Mouse (Mus musculus): ENCODE data around the gene Mtx1. TPM values are rescaled to one million over a fixed set of nuclear protein-coding genes. Genes with fewer than 3 reads are reported as not detected.

Mtx1 gene
- polyA plus RNA-seq (2015; fragmentation: Nextera tagmentation; extraction: Ambion mirVana): 159 and 171 TPM in 2 replicates

DNA sequence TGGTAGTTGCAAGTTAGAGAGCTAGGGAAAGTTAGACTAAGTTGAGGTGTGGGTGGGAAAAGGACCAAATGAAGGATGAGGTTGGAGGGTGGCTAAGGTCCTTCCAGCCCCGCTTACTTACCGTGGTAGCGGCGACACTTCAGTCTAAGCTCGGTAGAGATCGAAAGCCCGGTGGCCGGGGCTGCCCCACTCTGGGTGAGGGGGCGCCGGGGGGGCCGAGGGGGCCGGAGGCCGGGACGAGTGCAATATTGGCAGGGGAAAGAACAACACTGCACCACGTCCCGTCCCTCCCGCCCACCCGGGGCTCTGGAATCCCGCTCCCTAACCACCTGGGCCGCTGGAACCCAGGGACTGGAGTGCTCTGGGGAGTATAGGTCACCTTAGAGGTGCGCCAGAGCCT, at the start of gene Mtx1:
Gene Mtx1, minus strand, starts transcription at position 189 of the 400 bp plus-strand sequence.
- Histone ChIP-seq H3K4me1 (peaks cover 50% of the 10 kb centered on the region), H3K4me3 (replicated peaks) (peak within 1 kb of the TSS; percentile 41), H3K9me3 (replicated peaks) (no peaks in the 10 kb centered on the region), H3K4me2 (peak within 1 kb of the TSS; percentile 67), H3K36me3 (no peaks in the 10 kb centered on the region), H3K27ac (replicated peaks) (peak within 1 kb of the TSS; percentile 80), H3K27me3 (replicated peaks) (no peaks in the 10 kb centered on the region), H3K9ac (replicated peaks) (peak within 1 kb of the TSS; percentile 48)
- whole genome bisulfite sequencing: 2% methylated on average over 21 of the region's 21 CpGs
- peak; percentile 16 for ATAC-seq (ENCODE audit: low FRiP score)

DNA sequence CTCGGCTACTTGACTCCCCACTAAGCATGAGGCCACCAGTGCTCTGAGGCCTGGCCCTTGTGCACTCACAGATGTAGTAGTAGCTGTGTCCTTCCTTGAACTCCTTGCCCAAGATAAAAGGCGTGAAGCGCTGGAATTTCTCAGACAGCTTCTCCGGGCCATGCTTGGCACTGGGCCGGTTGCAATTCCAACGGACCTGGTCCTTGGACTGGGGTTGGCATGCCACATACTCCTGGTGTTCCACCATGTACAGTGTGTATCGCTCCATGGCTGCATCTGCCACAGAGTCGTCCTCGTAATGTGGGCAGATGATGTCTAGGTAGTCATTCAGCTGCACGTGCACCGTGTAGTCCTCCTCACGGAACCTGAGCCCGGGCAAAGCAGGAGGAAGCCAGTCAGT, 49.2 kb upstream of the Mtx1 start:
- Histone ChIP-seq H3K4me1 (peaks cover 34% of the 10 kb centered on the region), H3K4me3 (replicated peaks) (no peak overlapping the region), H3K9ac (replicated peaks) (no peak overlapping the region), H3K27me3 (replicated peaks) (peaks cover 15% of the 10 kb centered on the region), H3K27ac (replicated peaks) (no peak overlapping the region), H3K4me2 (no peak overlapping the region), H3K9me3 (replicated peaks) (no peaks in the 10 kb centered on the region), H3K36me3 (no peaks in the 10 kb centered on the region)
- WGBS: 96% methylated on average over 13 of the region's 13 CpGs
- ATAC-seq (ENCODE audit: low FRiP score): no peak

DNA sequence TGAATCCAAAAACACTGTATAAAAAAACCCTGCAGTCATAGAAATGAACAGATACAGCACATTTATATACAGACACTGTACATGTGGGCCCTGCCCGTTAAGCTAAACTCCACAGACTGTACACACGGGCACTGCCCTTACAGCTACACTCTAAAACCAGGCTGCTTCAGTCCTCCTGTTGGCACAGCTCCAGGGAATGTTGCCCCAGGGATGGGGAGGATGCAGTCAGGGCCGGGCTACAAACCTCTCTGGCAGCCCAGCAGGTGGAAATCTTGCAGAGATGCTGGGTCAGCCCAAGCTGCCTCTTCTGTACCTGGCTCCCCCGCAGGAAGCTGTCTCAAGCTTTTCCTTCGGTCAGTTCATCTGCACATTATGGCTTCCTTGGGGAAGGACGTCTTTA, 44.9 kb upstream of the Mtx1 start:
- H3K4me1 ChIP-seq: peaks cover 45% of the 10 kb centered on the region
- no peaks in the 10 kb centered on the region for H3K9me3 ChIP-seq (replicated peaks)
- H3K4me2 ChIP-seq: no peak overlapping the region
- ATAC-seq (ENCODE audit: low FRiP score): no peak
- H3K27me3 ChIP-seq (replicated peaks): no peaks in the 10 kb centered on the region
- H3K9ac ChIP-seq (replicated peaks): no peak overlapping the region
- H3K27ac ChIP-seq (replicated peaks): no peak overlapping the region
- no peaks in the 10 kb centered on the region for H3K36me3 ChIP-seq
- WGBS: 60% methylated on average over 6 of the region's 6 CpGs
- H3K4me3 ChIP-seq (replicated peaks): no peak overlapping the region

DNA sequence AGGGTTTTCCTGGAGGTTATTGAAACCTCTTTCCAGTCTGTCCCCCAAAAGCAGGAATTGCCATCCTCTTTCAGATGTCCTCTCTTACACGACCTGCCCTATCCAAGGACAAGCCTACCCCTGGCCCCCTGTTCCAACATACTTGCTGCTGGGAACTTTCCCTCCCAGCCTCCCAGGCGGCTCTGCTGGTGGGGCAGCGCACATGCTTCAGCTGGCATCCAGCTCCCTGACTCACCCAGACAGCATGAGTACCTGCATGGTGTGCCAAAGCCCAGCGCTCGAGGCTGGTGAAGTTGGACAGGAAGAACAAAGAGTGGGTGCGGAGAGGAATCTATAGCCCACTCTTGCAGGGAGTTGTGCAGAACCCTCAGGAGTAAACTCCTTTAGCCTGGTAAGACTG, 44.0 kb upstream of the Mtx1 start:
- Histone ChIP-seq H3K9me3 (replicated peaks) (no peaks in the 10 kb centered on the region), H3K9ac (replicated peaks) (peak overlapping the region; percentile 61), H3K27ac (replicated peaks) (peak overlapping the region; percentile 81), H3K4me1 (peaks cover 49% of the 10 kb centered on the region), H3K27me3 (replicated peaks) (no peaks in the 10 kb centered on the region), H3K4me2 (peak overlapping the region; percentile 70), H3K36me3 (no peaks in the 10 kb centered on the region), H3K4me3 (replicated peaks) (peak overlapping the region; percentile 57)
- ATAC-seq (ENCODE audit: low FRiP score): no peak
- WGBS: 60% methylated on average over 6 of the region's 6 CpGs

DNA sequence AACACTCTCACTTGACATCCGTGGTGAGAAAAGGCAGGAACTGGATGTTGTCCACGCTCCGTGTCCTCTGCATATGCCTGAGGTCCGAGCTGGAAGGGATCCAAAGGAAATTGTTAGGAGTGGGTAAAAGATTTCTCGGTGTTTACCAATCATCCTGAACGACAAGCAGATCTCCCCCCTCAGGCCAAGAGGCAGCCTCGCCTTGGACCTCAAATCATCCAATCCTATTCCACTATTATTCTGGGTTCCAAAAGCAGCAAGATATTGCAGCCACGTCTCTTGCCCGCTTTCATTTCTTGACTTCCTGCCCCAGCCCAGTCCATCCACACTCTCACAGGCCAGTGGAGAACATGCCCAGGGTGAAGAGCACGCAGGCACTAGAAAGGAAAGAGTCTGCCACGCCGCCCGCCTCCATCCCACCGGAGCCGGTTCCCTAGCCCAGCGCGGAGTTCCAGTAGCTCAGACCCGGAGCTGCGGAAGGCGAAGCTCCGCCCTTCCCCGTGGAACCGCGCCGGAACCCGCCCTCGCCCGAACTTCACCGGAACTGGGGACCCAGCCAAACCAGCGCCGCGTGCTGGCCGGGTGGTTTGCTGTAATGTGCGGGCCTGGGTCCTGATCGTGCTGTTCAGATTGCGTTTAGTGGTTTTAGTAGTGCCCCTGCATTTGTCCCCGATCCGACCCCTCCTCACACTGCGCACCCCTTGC, 43.3 kb upstream of the Mtx1 start, which contains the start of gene Slc50a1:
Gene Slc50a1, minus strand, starts transcription at position 520 of the 705 bp plus-strand sequence.
- Histone ChIP-seq H3K4me2 (peak within 1 kb of the TSS; percentile 70), H3K9me3 (replicated peaks) (no peaks in the 10 kb centered on the region), H3K27ac (replicated peaks) (peak within 1 kb of the TSS; percentile 81), H3K36me3 (no peaks in the 10 kb centered on the region), H3K9ac (replicated peaks) (peak within 1 kb of the TSS; percentile 61), H3K4me1 (peaks cover 51% of the 10 kb centered on the region), H3K4me3 (replicated peaks) (peak within 1 kb of the TSS; percentile 57), H3K27me3 (replicated peaks) (no peaks in the 10 kb centered on the region)
- 3% methylated on average over 39 of the region's 39 CpGs for WGBS
- peak; percentile 61 for ATAC-seq (ENCODE audit: low FRiP score)

DNA sequence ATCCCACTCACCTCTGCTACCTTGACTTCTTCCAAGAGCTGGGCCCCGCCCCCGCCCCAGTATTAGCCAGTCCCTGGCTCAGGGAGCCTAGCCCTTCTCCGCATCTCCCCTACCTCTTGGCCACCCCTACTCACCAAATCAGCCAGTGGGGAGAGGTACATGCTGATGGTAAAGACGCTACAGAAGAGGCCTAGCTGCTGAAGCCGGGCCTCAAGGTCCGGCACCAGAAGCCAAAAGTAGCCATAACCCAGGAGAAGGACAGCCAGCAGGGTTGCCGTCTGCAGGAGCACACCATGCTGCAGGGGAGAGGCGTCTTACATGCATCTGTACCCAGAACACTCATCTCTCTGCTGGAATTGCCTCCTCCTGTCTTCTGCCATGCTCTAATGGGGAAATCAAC, 42.0 kb upstream of the Mtx1 start:
- peak overlapping the region; percentile 81; the same call in 1 of the 2 replicates for H3K27ac ChIP-seq (replicated peaks)
- no peaks in the 10 kb centered on the region for H3K36me3 ChIP-seq
- peak overlapping the region; percentile 70 for H3K4me2 ChIP-seq
- ATAC-seq (ENCODE audit: low FRiP score): no peak
- 58% methylated on average over 8 of the region's 8 CpGs for WGBS
- no peaks in the 10 kb centered on the region for H3K27me3 ChIP-seq (replicated peaks)
- H3K4me1 ChIP-seq: peaks cover 51% of the 10 kb centered on the region
- no peaks in the 10 kb centered on the region for H3K9me3 ChIP-seq (replicated peaks)
- 0 out of 2 replicates have a peak overlapping the region, but pooled peaks have one; percentile 61 for H3K9ac ChIP-seq (replicated peaks)
- no peak overlapping the region for H3K4me3 ChIP-seq (replicated peaks)

DNA sequence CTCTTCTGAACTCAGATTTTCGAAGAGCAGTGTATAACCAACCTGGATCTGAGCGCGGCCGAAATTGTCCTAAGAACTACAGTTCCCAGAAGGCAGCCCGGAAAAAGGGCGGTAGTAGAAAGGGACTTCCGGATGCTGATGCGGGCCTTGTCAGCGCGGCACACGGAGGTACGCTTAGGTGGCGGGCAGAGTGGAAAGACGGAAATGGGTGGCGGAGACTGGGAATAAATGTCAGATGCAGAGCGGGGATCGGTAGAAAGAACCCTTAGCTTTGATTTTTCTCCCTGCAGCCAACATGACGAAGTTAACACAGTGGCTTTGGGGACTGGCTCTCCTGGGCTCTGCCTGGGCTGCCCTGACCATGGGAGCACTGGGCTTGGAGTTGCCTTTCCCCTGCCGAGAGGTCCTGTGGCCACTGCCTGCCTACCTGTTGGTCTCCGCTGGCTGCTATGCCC, 39.6 kb upstream of the Mtx1 start:
- H3K27ac ChIP-seq (replicated peaks): peak overlapping the region; percentile 85
- H3K9ac ChIP-seq (replicated peaks): peak overlapping the region; percentile 82
- WGBS: under 1% methylated on average over 20 of the region's 20 CpGs
- no peaks in the 10 kb centered on the region for H3K36me3 ChIP-seq
- H3K4me1 ChIP-seq: peaks cover 49% of the 10 kb centered on the region
- peak overlapping the region; percentile 95 for H3K4me2 ChIP-seq
- no peaks in the 10 kb centered on the region for H3K27me3 ChIP-seq (replicated peaks)
- H3K9me3 ChIP-seq (replicated peaks): no peaks in the 10 kb centered on the region
- H3K4me3 ChIP-seq (replicated peaks): peak overlapping the region; percentile 65
- peak; percentile 90 for ATAC-seq (ENCODE audit: low FRiP score)

DNA sequence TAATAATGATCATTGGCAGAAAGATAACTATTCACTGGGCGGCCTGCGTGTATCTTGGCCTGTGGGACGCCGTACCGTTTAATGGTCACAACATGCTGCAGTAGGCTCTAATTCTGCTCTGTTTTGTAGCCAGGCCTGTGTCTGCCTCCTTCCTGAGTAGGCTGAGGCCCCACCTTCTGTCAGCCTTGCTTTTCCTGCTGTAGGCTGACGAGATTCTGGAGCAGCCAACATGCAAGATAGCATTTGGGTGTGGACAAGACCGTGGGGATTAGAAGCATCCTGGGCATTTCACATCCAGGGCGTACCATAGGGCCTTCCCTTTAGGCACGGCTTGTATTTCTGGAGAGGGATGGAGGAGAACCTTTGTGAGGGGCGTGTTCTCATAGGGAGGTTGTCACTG, 35.5 kb upstream of the Mtx1 start:
- H3K4me1 ChIP-seq: peaks cover 13% of the 10 kb centered on the region
- no peak overlapping the region for H3K4me3 ChIP-seq (replicated peaks)
- no peaks in the 10 kb centered on the region for H3K27me3 ChIP-seq (replicated peaks)
- WGBS: 79% methylated on average over 10 of the region's 10 CpGs
- no peaks in the 10 kb centered on the region for H3K36me3 ChIP-seq
- no peaks in the 10 kb centered on the region for H3K9me3 ChIP-seq (replicated peaks)
- no peak overlapping the region for H3K27ac ChIP-seq (replicated peaks)
- no peak overlapping the region for H3K4me2 ChIP-seq
- no peak overlapping the region for H3K9ac ChIP-seq (replicated peaks)
- ATAC-seq (ENCODE audit: low FRiP score): no peak

DNA sequence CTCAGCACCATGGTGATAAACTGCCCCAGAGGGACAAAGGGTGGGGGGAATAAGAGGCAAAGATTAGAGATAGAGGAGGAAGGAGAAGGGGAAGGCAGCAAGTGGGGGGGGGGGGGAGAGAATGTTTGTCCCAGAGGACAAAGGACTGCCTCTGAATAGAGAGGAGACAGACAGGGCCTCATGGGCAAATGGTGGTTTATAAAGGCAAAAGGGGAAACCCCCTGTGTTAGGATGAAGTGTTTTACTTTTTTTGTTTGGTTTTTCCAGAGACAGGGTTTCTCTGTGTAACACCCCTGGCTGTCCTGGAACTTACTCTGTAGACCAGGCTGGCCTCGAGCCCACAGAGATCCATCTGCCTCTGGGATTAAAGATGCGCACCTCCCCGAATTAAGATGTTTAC, 33.3 kb upstream of the Mtx1 start:
- H3K9me3 ChIP-seq (replicated peaks): no peaks in the 10 kb centered on the region
- no peaks in the 10 kb centered on the region for H3K27me3 ChIP-seq (replicated peaks)
- no peak overlapping the region for H3K9ac ChIP-seq (replicated peaks)
- no peaks in the 10 kb centered on the region for H3K4me1 ChIP-seq
- H3K36me3 ChIP-seq: no peaks in the 10 kb centered on the region
- no peak overlapping the region for H3K27ac ChIP-seq (replicated peaks)
- WGBS: 86% methylated on average over 3 of the region's 3 CpGs
- H3K4me2 ChIP-seq: no peak overlapping the region
- ATAC-seq (ENCODE audit: low FRiP score): no peak
- no peak overlapping the region for H3K4me3 ChIP-seq (replicated peaks)

DNA sequence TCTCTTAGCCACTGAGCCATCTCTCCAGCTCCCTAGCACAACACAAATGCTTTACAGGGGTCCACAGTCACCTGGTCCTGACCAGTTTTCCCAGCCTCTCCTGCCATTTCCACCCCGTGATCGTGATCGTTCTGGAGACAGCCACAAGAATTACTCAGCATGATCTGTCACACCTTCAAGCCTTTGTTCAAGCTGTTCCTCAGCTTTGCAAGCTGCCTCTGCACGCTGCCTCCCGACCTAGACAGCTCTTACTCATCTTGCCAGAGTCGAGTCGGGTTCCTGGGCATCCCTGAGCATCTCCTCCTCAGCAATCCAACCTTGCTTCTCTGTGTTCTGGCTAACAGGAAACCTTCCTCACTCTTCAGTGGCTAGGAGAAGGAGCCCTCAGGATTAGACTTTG, 32.2 kb upstream of the Mtx1 start, which contains the start of gene Dpm3:
Gene Dpm3, plus strand, starts transcription at position 283 of the 400 bp plus-strand sequence.
- Histone ChIP-seq H3K27me3 (replicated peaks) (no peaks in the 10 kb centered on the region), H3K9ac (replicated peaks) (no peak within 1 kb of the TSS), H3K4me1 (no peaks in the 10 kb centered on the region), H3K9me3 (replicated peaks) (no peaks in the 10 kb centered on the region), H3K36me3 (no peaks in the 10 kb centered on the region), H3K27ac (replicated peaks) (no peak within 1 kb of the TSS), H3K4me3 (replicated peaks) (no peak within 1 kb of the TSS), H3K4me2 (no peak within 1 kb of the TSS)
- WGBS: 53% methylated on average over 7 of the region's 7 CpGs
- no peak for ATAC-seq (ENCODE audit: low FRiP score)

DNA sequence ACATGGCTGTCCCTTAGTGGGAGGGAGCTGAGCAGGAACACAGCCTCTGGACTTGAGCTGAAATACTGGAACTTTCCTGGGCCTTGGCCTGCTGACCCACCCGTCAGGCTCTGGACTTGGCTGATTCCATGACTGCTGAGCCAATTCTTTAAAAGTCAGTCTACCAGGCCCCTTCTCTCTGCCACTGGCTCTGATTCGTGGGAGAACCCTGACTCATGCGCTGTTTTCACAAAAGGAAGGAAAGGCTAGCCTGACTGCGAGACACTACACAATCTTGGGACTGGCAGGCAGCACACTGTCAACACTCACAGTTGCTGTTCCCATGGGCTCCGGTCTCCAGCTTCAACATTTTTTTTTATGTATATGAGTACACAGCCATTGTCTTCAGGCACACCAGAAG, 29.3 kb upstream of the Mtx1 start:
- H3K4me2 ChIP-seq: no peak overlapping the region
- no peak overlapping the region for H3K4me3 ChIP-seq (replicated peaks)
- H3K9me3 ChIP-seq (replicated peaks): no peaks in the 10 kb centered on the region
- H3K27ac ChIP-seq (replicated peaks): no peak overlapping the region
- peaks cover 12% of the 10 kb centered on the region for H3K4me1 ChIP-seq
- H3K36me3 ChIP-seq: no peaks in the 10 kb centered on the region
- peaks cover 5% of the 10 kb centered on the region; the same call in 1 of the 2 replicates for H3K27me3 ChIP-seq (replicated peaks)
- H3K9ac ChIP-seq (replicated peaks): no peak overlapping the region
- WGBS: 86% methylated on average over 5 of the region's 5 CpGs
- ATAC-seq (ENCODE audit: low FRiP score): no peak

DNA sequence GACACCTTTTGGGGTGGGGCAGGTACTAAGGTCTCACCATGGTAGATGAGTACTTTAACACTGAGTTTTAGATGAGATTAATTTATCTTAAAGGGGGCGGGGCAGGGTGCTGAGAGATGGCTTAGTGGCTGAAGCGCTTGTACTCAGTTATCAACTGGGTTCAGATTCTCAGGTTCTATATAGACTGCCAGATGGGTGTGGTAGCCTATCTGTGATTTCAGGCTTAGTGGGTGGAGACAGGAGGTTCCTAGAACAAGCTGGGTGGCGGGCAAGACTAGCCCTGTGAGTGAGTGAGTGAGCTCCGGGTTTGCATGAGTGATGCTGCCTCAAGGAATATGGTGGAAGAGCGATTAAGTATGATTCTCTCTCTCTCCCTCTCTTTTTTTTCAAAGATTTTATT, 28.1 kb upstream of the Mtx1 start:
- H3K4me2 ChIP-seq: no peak overlapping the region
- no peaks in the 10 kb centered on the region for H3K9me3 ChIP-seq (replicated peaks)
- H3K4me3 ChIP-seq (replicated peaks): no peak overlapping the region
- ATAC-seq (ENCODE audit: low FRiP score): no peak
- peaks cover 5% of the 10 kb centered on the region; the same call in 1 of the 2 replicates for H3K27me3 ChIP-seq (replicated peaks)
- WGBS: 97% methylated on average over 5 of the region's 5 CpGs
- no peak overlapping the region for H3K27ac ChIP-seq (replicated peaks)
- H3K4me1 ChIP-seq: peaks cover 22% of the 10 kb centered on the region
- 0 out of 2 replicates have a peak, but pooled peaks cover under 1% of the 10 kb centered on the region for H3K36me3 ChIP-seq
- no peak overlapping the region for H3K9ac ChIP-seq (replicated peaks)

All from neural tube, embryonic 15.5 days (tissue).